Mouse (Mus musculus) MEL (cell line): ENCODE data around the gene Ube4a.

ENCODE experiments used
- CHD2 ChIP-seq: IDR thresholded peaks from 2 replicates; pipeline ENCODE4 v1.6.1; 2011; ENCODE audit warnings: low read length, improper control_type of control experiment
- CTCF ChIP-seq, 3 experiments: IDR thresholded peaks in 2 of 3; conservative IDR thresholded peaks in 1 of 3; 2 replicates each; pipeline ENCODE4 v1.5.1; 2011 to 2012; ENCODE audit warnings: low read length in 3 of 3, low read depth in 2 of 3, mild to moderate bottlenecking in 2 of 3, improper control_type of control experiment in 1 of 3, inconsistent platforms in 1 of 3, mixed read lengths in 1 of 3, moderate library complexity in 1 of 3; ENCODE audit not compliant: control insufficient read depth in 1 of 3, insufficient read depth in 1 of 3, poor library complexity in 1 of 3, severe bottlenecking in 1 of 3
- EP300 ChIP-seq, 2 experiments: IDR thresholded peaks; 2 replicates each; pipeline ENCODE4 v1.6.1; 2011; ENCODE audit warnings: improper control_type of control experiment in 2 of 2, low read length in 2 of 2, low read depth in 1 of 2, mild to moderate bottlenecking in 1 of 2
- GATA1 ChIP-seq: IDR thresholded peaks from 2 replicates; pipeline ENCODE4 v1.6.1; 2011; ENCODE audit warnings: low read depth, low read length, improper control_type of control experiment
- POLR2A ChIP-seq, 2 experiments: IDR thresholded peaks; 2 replicates each; pipeline ENCODE4 v1.6.1; 2011 to 2012; ENCODE audit warnings: low read length in 2 of 2, mild to moderate bottlenecking in 2 of 2, control low read depth in 1 of 2, improper control_type of control experiment in 1 of 2, low read depth in 1 of 2, moderate library complexity in 1 of 2; ENCODE audit not compliant: control insufficient read depth in 1 of 2, insufficient read depth in 1 of 2, poor library complexity in 1 of 2
- POLR2AphosphoS2 ChIP-seq: IDR thresholded peaks from 2 replicates; pipeline ENCODE4 v1.6.1; 2011; ENCODE audit warnings: low read length, improper control_type of control experiment
- TAL1 ChIP-seq: IDR thresholded peaks from 2 replicates; pipeline ENCODE4 v1.6.1; 2012; ENCODE audit warnings: mild to moderate bottlenecking, inconsistent platforms, low read length, moderate library complexity, mixed read lengths
- TCF12 ChIP-seq: IDR thresholded peaks from 2 replicates; pipeline ENCODE4 v1.6.1; 2014; ENCODE audit warnings: low read depth, mild to moderate bottlenecking, inconsistent platforms, low read length, improper control_type of control experiment, moderate library complexity
- USF2 ChIP-seq, 2 experiments: IDR thresholded peaks; 2 replicates each; pipeline ENCODE4 v1.6.1; 2011 to 2012; ENCODE audit warnings: improper control_type of control experiment in 2 of 2, low read length in 2 of 2, borderline replicate concordance in 1 of 2, inconsistent platforms in 1 of 2, low read depth in 1 of 2, mild to moderate bottlenecking in 1 of 2; ENCODE audit not compliant: insufficient read depth in 1 of 2

DNA sequence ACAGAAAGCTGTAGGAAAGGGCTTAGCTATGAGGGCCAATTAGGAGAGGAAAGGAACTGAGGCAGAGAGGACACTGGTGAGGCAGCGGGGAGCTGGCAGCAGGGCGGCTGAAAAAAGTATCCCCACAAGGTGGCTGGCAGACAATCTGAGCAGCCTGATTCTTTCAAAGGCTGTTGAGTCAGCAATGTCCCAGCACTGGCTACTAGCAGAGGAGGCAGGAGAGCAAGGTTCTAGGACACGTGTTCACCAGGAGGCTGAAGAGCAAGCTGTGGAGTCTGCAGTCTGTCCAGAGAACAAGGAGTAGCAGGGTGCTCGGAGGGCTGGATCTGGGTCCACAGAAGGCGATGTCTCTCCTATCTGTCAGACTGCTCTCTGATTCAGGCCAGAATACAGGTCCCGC is 33.8 kb upstream of the Ube4a start:
- TF ChIP-seq USF2 (IDR thresholded peaks at IDR 0.05; ENCODE audit: borderline replicate concordance in 1 of 2, insufficient read depth in 1 of 2, low read depth in 1 of 2, low read length in 2 of 2) = no peak
- TF ChIP-seq CTCF (IDR thresholded peaks at IDR 0.05 in 2 of 3, conservative IDR thresholded peaks at IDR 0.05 in 1 of 3; ENCODE audit: control insufficient read depth in 1 of 3, insufficient read depth in 1 of 3, low read depth in 2 of 3, low read length in 3 of 3, poor library complexity in 1 of 3, severe bottlenecking in 1 of 3) = no peak
- TF ChIP-seq EP300 (IDR thresholded peaks at IDR 0.05; ENCODE audit: low read depth in 1 of 2, low read length in 2 of 2) = no peak
- no peak for TF ChIP-seq POLR2A (IDR thresholded peaks at IDR 0.05; ENCODE audit: control insufficient read depth in 1 of 2, insufficient read depth in 1 of 2, low read depth in 1 of 2, low read length in 2 of 2, poor library complexity in 1 of 2)
- no peak for TF ChIP-seq TAL1
- no peak for TF ChIP-seq POLR2AphosphoS2
- TF ChIP-seq TCF12 = no peak
- no peak for TF ChIP-seq GATA1
- TF ChIP-seq CHD2 = no peak
